Mouse (Mus musculus) midbrain, postnatal 0 days (tissue): Measurements from ENCODE around the gene Jmjd8. TPM values are rescaled to one million over a fixed set of nuclear protein-coding genes. Genes with fewer than 3 reads are reported as not detected.
A peak's percentile ranks its signal among the peaks of the same experiment; 100 is the strongest.

Source experiments
- ATAC-seq: fragments of 200-750 bp; cut with Nextera tagmentation; 2 replicates; pipeline ENCODE4 v1.8.0; 2017; ENCODE audit warnings: moderate number of reproducible peaks, mild to moderate bottlenecking, moderate TSS enrichment, moderate library complexity; ENCODE audit not compliant: low FRiP score
- DNase-seq: peaks from one replicate; pipeline ENCODE4 v3.0.0-alpha.2; 2015; ENCODE audit warnings: low spot score
- H3K27ac ChIP-seq: fragments of 300-500 bp; sonication (generic); 2 replicates; pipeline ENCODE4 v1.5.1; 2014; ENCODE audit warnings: low read depth, mild to moderate bottlenecking, low read length, mixed read lengths
- H3K27me3 ChIP-seq: fragments of 300-500 bp; sonication (generic); 2 replicates; pipeline ENCODE4 v1.6.1; 2014; ENCODE audit warnings: low read length, control low read depth, mixed read lengths; ENCODE audit not compliant: insufficient read depth
- H3K36me3 ChIP-seq: fragments of 300-500 bp; sonication (generic); 2 replicates; pipeline ENCODE4 v1.6.1; 2014; ENCODE audit warnings: low read length, control low read depth, mixed read lengths; ENCODE audit not compliant: insufficient read depth
- H3K4me1 ChIP-seq: fragments of 300-500 bp; sonication (generic); 2 replicates; pipeline ENCODE4 v1.6.1; 2014; ENCODE audit warnings: mild to moderate bottlenecking, control low read depth, antibody characterized with exemption, low read length, mixed read lengths; ENCODE audit not compliant: insufficient read depth
- H3K4me2 ChIP-seq: fragments of 300-500 bp; sonication (generic); 2 replicates; pipeline ENCODE4 v1.6.1; 2014; ENCODE audit warnings: low read depth, mild to moderate bottlenecking, low read length, mixed read lengths; ENCODE audit not compliant: poor library complexity, severe bottlenecking
- H3K4me3 ChIP-seq: fragments of 300-500 bp; sonication (generic); 2 replicates; pipeline ENCODE4 v1.5.1; 2014; ENCODE audit warnings: low read depth, mild to moderate bottlenecking, low read length, moderate library complexity
- H3K9ac ChIP-seq: fragments of 300-500 bp; sonication (generic); replicated peaks from 2 replicates; pipeline ENCODE4 v1.6.1; 2014; ENCODE audit warnings: mild to moderate bottlenecking, low read length, moderate library complexity, mixed read lengths; ENCODE audit not compliant: poor library complexity, severe bottlenecking
- H3K9me3 ChIP-seq: fragments of 300-500 bp; sonication (generic); 2 replicates; pipeline ENCODE4 v1.6.1; 2016; ENCODE audit warnings: low read length, control low read depth
- CTCF ChIP-seq: IDR thresholded peaks from 2 replicates; pipeline ENCODE4 v1.5.1; 2016; ENCODE audit warnings: antibody characterized with exemption, mild to moderate bottlenecking
- WGBS: fragments of 180-500 bp; shearing (Covaris S2); extraction: QIAGEN DNeasy Blood & Tissue Kit; methylation state at CpG from one replicate; pipeline ENCODE4 v1.1.7; 2014; 5-methylcytosine and 5-hydroxymethylcytosine counted together
- polyA plus RNA-seq: library from polyadenylated mRNA; unstranded; fragments of >200 nt; fragmentation: Nextera tagmentation; extraction: Ambion mirVana; gene quantifications from 2 replicates; pipeline ENCODE4 v1.2.1, GENCODE M21; 2015
- total RNA-seq: library from RNA; depleted of rRNA; stranded (reverse); fragments of >200 nt; gene quantifications from 2 replicates; pipeline ENCODE4 v1.2.3, GENCODE M21; 2014

Gene Jmjd8
- total and polyA plus RNA-seq, 2 experiments from 2014 or later, result 39.1 to 45.9 TPM

- DNase-seq, result no peak
- Histone ChIP-seq H3K9ac (0 out of 2 replicates have a peak overlapping the region, but pooled peaks have one; percentile 19), H3K27ac (no peak overlapping the region), H3K4me1 (peaks cover 29% of the 10 kb centered on the region), H3K4me3 (no peak overlapping the region), H3K36me3 (peaks cover 37% of the 10 kb centered on the region), H3K27me3 (no peaks in the 10 kb centered on the region), H3K9me3 (no peaks in the 10 kb centered on the region), H3K4me2 (no peak overlapping the region)
- no peak for TF ChIP-seq CTCF
- ATAC-seq, result no peak
- 95% methylated on average over 13 of the region's 13 CpGs for WGBS
Observed at GRCm38 (mm10) chr17:25827011-25827410, 1.7 kb upstream of the Jmjd8 start.

- DNase-seq (no peak), ATAC-seq (no peak)
- 0 out of 2 replicates have a peak overlapping the region, but pooled peaks have one; percentile 78 for H3K9ac ChIP-seq
- H3K4me2 ChIP-seq, result no peak overlapping the region
- H3K36me3 ChIP-seq, result peaks cover 37% of the 10 kb centered on the region
- no peaks in the 10 kb centered on the region for H3K27me3 ChIP-seq
- H3K4me3 ChIP-seq, result no peak overlapping the region
- H3K27ac ChIP-seq, result no peak overlapping the region
- peaks cover 29% of the 10 kb centered on the region for H3K4me1 ChIP-seq
- no peak for TF ChIP-seq CTCF
- H3K9me3 ChIP-seq, result no peaks in the 10 kb centered on the region
- 94% methylated on average over 22 of the region's 22 CpGs for WGBS
Observed at GRCm38 (mm10) chr17:25827546-25828222, 983 bp upstream of the Jmjd8 start.

GRCm38 (mm10) chr17:25828223-25828594 lies 458 bp upstream of the Jmjd8 start:
- no peaks in the 10 kb centered on the region for H3K9me3 ChIP-seq
- WGBS, result 83% methylated on average over 8 of the region's 8 CpGs

GRCm38 (mm10) chr17:25829558-25830017 lies 921 bp downstream of the Jmjd8 start:
- Histone ChIP-seq H3K27ac (peak overlapping the region; percentile 95), H3K9ac (peak overlapping the region; percentile 78), H3K27me3 (no peaks in the 10 kb centered on the region), H3K4me2 (peak overlapping the region; percentile 72), H3K4me3 (peak overlapping the region; percentile 55), H3K9me3 (no peaks in the 10 kb centered on the region), H3K36me3 (peaks cover 37% of the 10 kb centered on the region), H3K4me1 (peaks cover 28% of the 10 kb centered on the region)
- no peak for ATAC-seq
- TF ChIP-seq CTCF, result no peak
- DNase-seq, result no peak
- WGBS, result 47% methylated on average over 8 of the region's 8 CpGs

More at GRCm38 (mm10) chr17:25828223-25828594, 458 bp upstream of the Jmjd8 start:
- peak overlapping the region; percentile 78; the same call in 1 of the 2 replicates for H3K9ac ChIP-seq
- DNase-seq (no peak), ATAC-seq (no peak)
- TF ChIP-seq CTCF, result no peak
- peaks cover 37% of the 10 kb centered on the region for H3K36me3 ChIP-seq
- H3K27ac ChIP-seq, result peak overlapping the region; percentile 95
- H3K27me3 ChIP-seq, result no peaks in the 10 kb centered on the region
- H3K4me2 ChIP-seq, result peak overlapping the region; percentile 72
- H3K4me3 ChIP-seq, result peak overlapping the region; percentile 55
- peaks cover 29% of the 10 kb centered on the region for H3K4me1 ChIP-seq

- Histone ChIP-seq H3K4me1 (peaks cover 31% of the 10 kb centered on the region), H3K9me3 (no peaks in the 10 kb centered on the region), H3K36me3 (peaks cover 43% of the 10 kb centered on the region), H3K9ac (no peak overlapping the region), H3K27me3 (no peaks in the 10 kb centered on the region), H3K4me2 (peak overlapping the region; percentile 72), H3K4me3 (no peak overlapping the region), H3K27ac (no peak overlapping the region)
- 85% methylated on average over 4 of the region's 4 CpGs for WGBS
- no peak for DNase-seq
- ATAC-seq, result no peak
- no peak for TF ChIP-seq CTCF
Observed at GRCm38 (mm10) chr17:25830200-25830753, 1.6 kb downstream of the Jmjd8 start.

- Histone ChIP-seq H3K4me1 (peaks cover 33% of the 10 kb centered on the region), H3K27me3 (no peaks in the 10 kb centered on the region), H3K4me3 (no peak overlapping the region), H3K9ac (no peak overlapping the region), H3K36me3 (peaks cover 49% of the 10 kb centered on the region), H3K27ac (no peak overlapping the region), H3K9me3 (no peaks in the 10 kb centered on the region), H3K4me2 (peak overlapping the region; percentile 76; the same call in 1 of the 2 replicates)
- no peak for DNase-seq
- WGBS, result 85% methylated on average over 14 of the region's 14 CpGs
- no peak for ATAC-seq
- TF ChIP-seq CTCF, result no peak
Observed at GRCm38 (mm10) chr17:25830806-25831431, 2.3 kb downstream of the Jmjd8 start.
